Mouse (Mus musculus) adrenal gland, adult 8-10 months (tissue): Measurements from ENCODE around the gene Mark4. TPM values are rescaled to one million over a fixed set of nuclear protein-coding genes. Genes with fewer than 3 reads are reported as not detected.

Experiments
- DNase-seq: peaks from one replicate; pipeline ENCODE4 v3.0.0; 2022
- microRNA-seq, 2 experiments: library from miRNA; unstranded; fragments of <30 nt; microRNA quantifications; one replicate each; pipeline ENCODE4 v1.2.0; 2022
- total RNA-seq, 4 experiments: library from RNA; stranded (reverse); gene quantifications; 2 replicates each; pipeline ENCODE4 v1.2.4; 2022

Mark4 gene
- total RNA-seq, 4 experiments from 2014 or later: 44.4 to 53.9 (median 47.6) TPM

GRCm38 (mm10) chr7:19394484-19394883 is 64.1 kb downstream of the Mark4 start:
- DNase-seq: no peak

- DNase-seq: no peak
These were observed 69.8 kb downstream of the Mark4 start for GRCm38 (mm10) chr7:19388699-19389413.

GRCm38 (mm10) chr7:19383708-19384107 is 74.9 kb downstream of the Mark4 start:
- DNase-seq: peak; percentile 42

- no peak for DNase-seq
These were observed 76.5 kb downstream of the Mark4 start for GRCm38 (mm10) chr7:19382166-19382541.

GRCm38 (mm10) chr7:19381377-19382165 is 77.0 kb downstream of the Mark4 start, which contains the start of gene Ercc2:
Ercc2 (plus strand) TSS chr7:19382010.
- peak; percentile 98 for DNase-seq

- DNase-seq: no peak
These were observed 80.6 kb downstream of the Mark4 start for GRCm38 (mm10) chr7:19378049-19378448.

- no peak for DNase-seq
These were observed 82.6 kb downstream of the Mark4 start for GRCm38 (mm10) chr7:19376019-19376418.

- no peak for DNase-seq
These were observed 83.3 kb downstream of the Mark4 start for GRCm38 (mm10) chr7:19375368-19375767.

Small RNA genes within 50 kb of the gene (microRNA-seq; reads per million reads assigned to microRNA genes)
- 0 reads per million in 2 experiments for gene Mir343

Other genes starting within 250 kb of the Mark4 start
- 10 to 100 TPM in 2 of 4 experiments, 1 to 10 TPM in 2; 5.7 to 15.2 (median 8.2) TPM for gene Gpr4, start 246.3 kb downstream of the Mark4 start, total RNA-seq
- 10 to 100 TPM; 32.4 to 41.5 (median 33.7) TPM for gene Opa3, start 230.5 kb downstream of the Mark4 start, total RNA-seq
- gene Vasp, start 187.0 kb downstream of the Mark4 start, total RNA-seq: 10 to 100 TPM; 44.8 to 70.6 (median 59.1) TPM
- not detected for gene Ppm1n, start 178.8 kb downstream of the Mark4 start, total RNA-seq
- 10 to 100 TPM in 1 of 4 experiments, 1 to 10 TPM in 3; 3.8 to 15.0 (median 6.8) TPM for gene Rtn2, start 176.2 kb downstream of the Mark4 start, total RNA-seq
- 1 to 10 TPM; 1.6 to 9.4 (median 5.6) TPM for gene Fosb, start 148.8 kb downstream of the Mark4 start, total RNA-seq
- gene Ercc1, start 114.0 kb downstream of the Mark4 start, total RNA-seq: 10 to 100 TPM; 32.4 to 56.3 (median 41.6) TPM
- 10 to 100 TPM; 12.9 to 15.2 (median 13.5) TPM for gene Cd3eap, start 99.3 kb downstream of the Mark4 start, total RNA-seq
- 10 to 100 TPM in 1 of 4 experiments, 1 to 10 TPM in 3; 6.4 to 12.5 (median 8.4) TPM for gene Ppp1r13l, start 99.1 kb downstream of the Mark4 start, total RNA-seq
- 10 to 100 TPM; 31.0 to 44.8 (median 39.2) TPM for gene Ercc2, start 76.8 kb downstream of the Mark4 start, total RNA-seq
- 10 to 100 TPM in 1 of 4 experiments, 1 to 10 TPM in 2, under 1 TPM in 1; 0.61 to 13.6 (median 5.5) TPM for gene Klc3, start 54.7 kb downstream of the Mark4 start, total RNA-seq
- not detected for gene Ckm, start 54.0 kb downstream of the Mark4 start, total RNA-seq
- gene Exoc3l2, start 4.5 kb upstream of the Mark4 start, total RNA-seq: 10 to 100 TPM; 31.9 to 69.2 (median 51.8) TPM
- 10 to 100 TPM; 12.7 to 15.4 (median 13.6) TPM for gene Bloc1s3, start 49.5 kb upstream of the Mark4 start, total RNA-seq
- 100 to 1,000 TPM in 1 of 4 experiments, 10 to 100 TPM in 3; 77.7 to 107 (median 90.3) TPM for gene Trappc6a, start 49.6 kb upstream of the Mark4 start, total RNA-seq
- under 1 TPM in 2 of 4 experiments, not detected in 2; 0.13 to 0.31 TPM for gene Nkpd1, start 59.0 kb upstream of the Mark4 start, total RNA-seq
- 10 to 100 TPM; 68.3 to 88.3 (median 81.8) TPM for gene Ppp1r37, start 104.3 kb upstream of the Mark4 start, total RNA-seq
- under 1 TPM; 0.52 to 0.68 (median 0.57) TPM for gene Zfp296, start 118.5 kb upstream of the Mark4 start, total RNA-seq
- 10 to 100 TPM; 76.9 to 94.1 (median 85.1) TPM for gene Gemin7, start 118.8 kb upstream of the Mark4 start, total RNA-seq
- 10 to 100 TPM; 29.5 to 92.6 (median 50.4) TPM for gene Clasrp, start 145.7 kb upstream of the Mark4 start, total RNA-seq
- gene Relb, start 170.6 kb upstream of the Mark4 start, total RNA-seq: 10 to 100 TPM; 31.6 to 50.7 (median 42.6) TPM
- gene Clptm1, start 206.2 kb upstream of the Mark4 start, total RNA-seq: 100 to 1,000 TPM; 164 to 180 (median 179) TPM
- gene Apoc2, start 219.1 kb upstream of the Mark4 start, total RNA-seq: 1 to 10 TPM in 3 of 4 experiments, not detected in 1; 1.0 to 2.6 (median 1.4) TPM
- 1 to 10 TPM in 2 of 4 experiments, under 1 TPM in 1, not detected in 1; 0.54 to 3.0 (median 1.9) TPM for gene Gm44805, start 222.6 kb upstream of the Mark4 start, total RNA-seq
- gene Apoc4, start 222.7 kb upstream of the Mark4 start, total RNA-seq: 100 to 1,000 TPM in 2 of 4 experiments, 10 to 100 TPM in 2; 48.6 to 249 (median 89.6) TPM
- gene Apoc1, start 233.8 kb upstream of the Mark4 start, total RNA-seq: 100 to 1,000 TPM in 2 of 4 experiments, 10 to 100 TPM in 2; 11.6 to 554 (median 210) TPM
- 1,000 to 10,000 TPM in 3 of 4 experiments, 100 to 1,000 TPM in 1; 996 to 1,300 (median 1,120) TPM for gene Apoe, start 240.4 kb upstream of the Mark4 start, total RNA-seq